Mouse (Mus musculus) heart, postnatal 0 days (tissue): Measurements from ENCODE around the gene Gm10272.

Experiments used
- CTCF ChIP-seq: IDR thresholded peaks from 2 replicates; pipeline ENCODE4 v1.5.1; 2016; ENCODE audit warnings: antibody characterized with exemption, control low read depth, low read depth
- EP300 ChIP-seq: IDR thresholded peaks from 2 replicates; pipeline ENCODE4 v1.6.1; 2016; ENCODE audit warnings: antibody characterized with exemption, low read depth

DNA sequence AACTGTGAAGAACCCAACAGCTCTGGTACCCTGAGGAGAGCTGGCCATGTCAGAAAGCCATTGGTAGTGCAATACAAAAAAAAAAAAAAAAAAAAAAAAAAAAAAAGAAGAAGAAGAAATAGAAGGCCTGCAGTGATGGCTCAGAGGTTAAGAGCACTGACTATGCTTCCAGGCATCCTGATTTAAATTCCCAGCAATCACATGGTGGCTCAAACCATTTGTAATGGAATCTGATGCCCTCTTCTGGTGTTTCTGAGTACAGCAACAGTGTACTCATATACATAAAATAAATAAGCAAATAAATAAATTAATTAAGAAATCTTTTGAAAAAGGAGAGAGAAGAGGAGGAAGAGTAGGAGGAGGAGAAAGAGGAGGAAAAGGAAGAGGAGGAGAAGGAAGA is 47.0 kb downstream of the Gm10272 start:
- TF ChIP-seq CTCF (no peak), EP300 (no peak)
